Mouse (Mus musculus) adrenal gland, postnatal 36 days (tissue): ENCODE data around the gene Sall1. TPM values are rescaled to one million over a fixed set of nuclear protein-coding genes. Genes with fewer than 3 reads are reported as not detected.

Experiments
- DNase-seq, 2 experiments: peaks; one replicate each; pipeline ENCODE4 v3.0.0; 2021; ENCODE audit warnings: mixed read lengths in 1 of 2
- microRNA-seq: library from miRNA; unstranded; fragments of <30 nt; microRNA quantifications from one replicate; pipeline ENCODE4 v1.2.0, GENCODE M21; 2021
- total RNA-seq, 2 experiments: library from RNA; stranded (reverse); gene quantifications; 2 replicates each; pipeline ENCODE4 v1.2.3; 2021

Sall1 gene
- total RNA-seq, 2 experiments from 2014 or later = not detected

- DNase-seq = no peak
Measured at GRCm38 (mm10) chr8:88991780-88992509, 52.0 kb downstream of the Sall1 start.

- no peak for DNase-seq
Measured at GRCm38 (mm10) chr8:88991176-88991575, 52.8 kb downstream of the Sall1 start.

- DNase-seq = no peak
Measured at GRCm38 (mm10) chr8:88989002-88989401, 55.0 kb downstream of the Sall1 start.

- no peak for DNase-seq
Measured at GRCm38 (mm10) chr8:88983468-88983867, 60.5 kb downstream of the Sall1 start.

Small RNA genes within 50 kb of the gene (microRNA-seq; reads per million reads assigned to microRNA genes)
- gene Mir8110 = not detected
